Mouse (Mus musculus): ENCODE results near the gene Nrxn2. TPM values are rescaled to one million over a fixed set of nuclear protein-coding genes. Genes with fewer than 3 reads are reported as not detected.

The Nrxn2 gene
- total RNA-seq, 2 experiments from 2014 or later = 4.4 to 5.5 TPM

DNA sequence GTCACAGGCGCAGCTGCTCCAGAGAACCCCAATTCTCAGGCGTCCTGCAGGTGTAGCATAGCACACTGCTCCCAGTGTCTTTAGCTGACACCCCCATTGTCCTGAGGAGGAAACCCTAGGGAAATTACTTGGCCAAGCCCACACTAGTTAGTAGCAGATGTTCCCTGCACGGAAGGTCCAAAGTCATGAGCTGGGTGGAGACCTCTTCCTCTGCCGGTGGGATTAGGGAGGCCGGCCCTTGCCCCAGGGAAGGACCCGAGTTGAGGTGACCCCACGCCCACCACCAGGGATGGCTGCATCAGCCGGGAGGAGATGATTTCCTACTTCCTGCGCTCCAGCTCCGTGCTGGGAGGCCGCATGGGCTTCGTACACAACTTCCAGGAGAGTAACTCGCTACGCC lies 5.7 kb upstream of the Nrxn2 start:
- no peak for DNase-seq
- intact Hi-C loops (cut with DNase I) = no loop called here

DNA sequence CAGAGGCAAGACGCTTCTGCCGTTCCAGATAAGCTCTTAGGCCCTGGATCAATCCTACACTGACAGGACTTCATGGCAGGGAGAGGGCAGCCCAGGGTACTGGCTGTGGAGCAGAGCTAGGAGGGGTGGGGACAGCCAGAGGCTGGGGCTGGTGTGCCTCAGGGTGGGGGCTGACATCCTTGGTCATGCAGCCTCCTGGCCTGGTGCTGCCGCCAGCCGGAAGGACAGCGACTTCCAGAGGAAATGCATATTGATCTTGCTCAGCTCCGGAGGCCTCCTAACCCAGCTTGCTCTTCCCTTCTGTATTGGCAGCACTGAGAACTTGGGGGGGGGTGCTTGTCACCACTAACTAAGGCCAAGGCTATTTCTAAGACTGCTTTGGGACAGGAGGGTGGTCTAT lies 3.1 kb upstream of the Nrxn2 start:
- intact Hi-C loops (cut with DNase I) = no loop called here
- no peak for DNase-seq

DNA sequence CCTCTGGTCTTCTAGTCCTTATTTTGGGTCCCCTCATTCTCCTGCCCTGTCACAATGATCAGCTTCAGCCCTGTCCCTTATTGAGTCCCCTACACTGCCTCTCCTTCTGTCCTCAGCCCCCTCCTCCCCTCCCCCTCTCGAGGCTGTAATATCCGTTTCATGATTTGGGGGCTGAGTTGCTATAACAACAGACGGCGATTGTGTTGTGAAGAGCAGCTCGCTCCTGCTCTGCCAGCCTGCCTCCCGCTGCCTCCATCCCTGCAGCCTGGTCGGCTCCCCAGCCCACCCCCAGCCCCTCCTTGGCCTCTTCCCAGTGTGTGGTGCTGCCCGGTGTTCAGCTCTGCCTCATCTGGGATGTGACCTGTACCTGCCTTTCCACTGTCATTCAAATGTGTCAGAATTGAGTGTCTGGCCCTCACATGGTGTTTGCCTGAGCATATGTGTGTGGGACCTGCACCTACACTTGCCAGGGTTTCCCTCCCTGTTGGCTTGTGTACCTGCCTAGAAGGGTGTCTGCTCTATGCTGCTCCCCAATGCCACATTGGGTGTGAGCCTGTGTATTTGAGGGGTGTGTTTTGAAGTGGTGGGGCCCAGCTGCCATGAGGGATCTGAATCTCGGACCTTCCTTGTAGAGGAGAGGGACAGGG lies 2.3 kb upstream of the Nrxn2 start:
- no peak for DNase-seq
- intact Hi-C loops (cut with DNase I) = no loop called here

DNA sequence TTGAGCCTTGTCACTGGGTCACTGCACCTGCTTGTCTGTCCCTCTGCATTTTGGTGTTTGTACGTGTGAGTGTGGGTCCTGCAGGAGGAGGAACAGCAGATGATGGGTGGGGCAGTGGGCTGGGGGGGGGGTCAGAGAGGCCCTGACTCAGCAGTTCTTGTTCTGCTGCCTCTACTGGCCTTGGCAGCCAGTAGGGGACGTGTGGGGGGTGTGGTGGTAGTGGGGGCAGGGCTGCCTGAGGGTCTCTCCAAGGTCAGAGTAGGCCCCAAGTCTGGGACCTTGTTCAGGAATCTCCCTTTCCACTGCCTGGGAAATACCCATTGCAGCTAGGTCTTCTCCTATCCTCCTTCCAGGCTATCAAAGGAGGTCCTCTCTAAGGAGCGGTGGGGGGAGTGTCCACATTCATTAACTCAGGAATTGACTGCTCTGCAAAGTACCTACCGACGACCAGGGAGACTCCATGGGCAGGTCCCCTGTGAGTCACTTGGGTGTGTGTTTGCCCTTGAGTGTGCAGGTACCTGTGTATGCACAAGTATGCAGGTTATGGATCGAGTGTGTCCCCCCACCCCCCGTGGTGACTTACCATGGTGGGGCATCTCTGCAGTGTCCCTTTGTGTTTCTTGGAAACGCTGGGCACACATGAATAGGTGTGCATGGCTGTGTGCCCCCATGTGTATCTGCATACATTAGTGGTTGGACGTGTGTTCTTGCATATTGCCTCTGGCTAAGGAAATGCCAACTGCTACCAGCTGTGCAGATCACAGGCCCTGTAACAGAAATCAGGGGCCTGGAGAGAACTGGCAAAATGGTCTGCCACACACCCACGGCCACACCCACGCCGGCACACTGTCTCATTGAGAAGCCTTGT lies 1.4 kb upstream of the Nrxn2 start:
- DNase-seq = no peak
- intact Hi-C loops (cut with DNase I) = no loop called here

DNA sequence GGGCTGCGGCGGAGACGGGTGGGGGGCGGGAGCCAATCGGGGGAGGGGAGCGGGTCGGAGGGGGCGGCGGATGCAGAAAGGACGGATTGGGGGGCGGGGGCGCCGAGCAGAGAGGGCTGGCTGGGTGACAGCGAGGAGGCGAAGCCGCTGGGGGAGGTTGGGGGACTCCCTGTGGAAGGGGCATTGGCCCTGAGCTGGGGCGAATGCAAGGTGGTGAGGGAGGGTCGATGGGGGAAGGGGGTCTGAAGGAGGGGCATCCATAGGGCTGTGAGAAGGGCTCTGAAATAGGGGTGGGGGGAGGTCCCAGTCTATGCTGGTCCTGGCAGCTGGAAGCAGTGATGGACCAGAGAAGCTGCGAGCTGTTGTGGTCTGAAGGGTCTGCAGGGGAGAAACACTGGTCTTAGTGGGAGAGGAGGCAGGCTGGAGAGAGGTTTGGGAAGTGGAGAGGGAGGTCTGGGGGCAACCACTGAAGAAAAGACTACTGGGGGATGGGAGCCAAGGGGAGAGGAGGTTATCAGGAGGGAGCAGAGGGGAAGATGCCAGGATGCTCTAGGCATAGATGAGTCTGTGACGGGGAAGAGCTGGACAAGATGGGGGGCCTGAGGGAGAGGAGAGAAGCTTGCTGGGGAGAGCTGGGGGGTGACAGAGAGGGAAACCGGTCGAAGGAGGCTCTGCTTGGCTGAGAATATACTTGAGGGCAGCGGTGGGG lies 607 bp downstream of the Nrxn2 start:
- DNase-seq = no peak
- intact Hi-C loops (cut with DNase I) = loop anchor here (1.0 kb wide), 1 partner anchor 33 kb away; no protein-coding TSS in a partner anchor

DNA sequence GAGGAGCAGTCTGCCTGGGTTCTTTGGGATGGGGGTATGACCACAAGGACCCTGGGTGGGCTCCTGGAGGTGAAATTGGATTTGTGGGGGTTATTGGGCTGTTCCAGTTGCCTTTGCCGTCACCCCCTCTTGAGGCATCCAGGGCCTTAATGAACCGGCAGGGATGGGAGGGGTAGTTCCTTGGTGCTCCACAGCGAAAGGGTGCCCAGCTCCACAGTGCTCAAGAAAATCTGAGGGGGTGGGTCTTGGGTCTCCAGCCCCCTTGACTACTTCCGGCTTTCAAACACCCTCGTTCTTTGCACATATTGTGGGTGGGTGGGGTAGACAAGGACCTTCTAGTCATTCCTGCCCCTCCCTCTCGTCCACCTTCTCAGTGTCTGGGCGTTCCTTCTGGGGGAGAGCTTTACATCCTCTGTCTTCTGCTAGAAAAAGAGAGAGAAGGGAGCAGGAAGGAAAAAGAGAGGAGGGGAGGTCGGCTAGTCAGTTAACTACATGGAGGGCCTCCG lies 1.3 kb downstream of the Nrxn2 start:
- no peak for DNase-seq
- intact Hi-C loops (cut with DNase I) = no loop called here

DNA sequence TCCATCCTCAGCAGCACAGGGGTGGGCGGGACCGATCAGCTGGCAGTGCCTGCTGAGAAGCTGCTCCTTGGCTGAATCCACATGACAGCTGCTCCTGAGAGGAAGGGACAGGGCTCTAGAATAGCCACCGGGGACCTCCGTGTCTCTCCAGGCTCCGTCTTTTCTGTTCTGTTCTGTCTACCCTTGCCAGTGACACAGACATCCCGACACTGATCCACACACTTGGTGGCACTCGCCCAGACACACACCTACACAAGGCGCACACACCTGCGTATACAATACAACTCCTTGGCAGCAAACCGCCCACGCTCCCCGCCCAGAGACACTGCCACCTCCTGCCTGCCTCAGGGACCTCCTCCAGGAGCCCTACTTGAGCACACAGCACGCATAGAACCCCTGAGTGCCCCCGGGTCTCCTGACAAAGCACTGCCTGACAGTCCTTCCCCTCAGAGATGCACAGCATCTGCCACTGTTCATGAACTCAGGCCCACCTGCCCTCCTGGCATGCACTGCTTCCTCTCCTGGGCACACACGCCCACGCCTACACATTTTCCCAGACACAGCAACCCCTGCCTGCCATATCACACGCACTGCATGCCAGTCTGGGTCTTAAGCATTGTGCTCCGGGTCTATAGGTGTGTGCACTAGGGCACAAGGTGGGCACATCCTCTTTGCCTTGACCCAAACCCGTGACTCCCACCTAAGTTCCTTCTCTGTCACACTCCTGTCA lies 2.1 kb downstream of the Nrxn2 start:
- intact Hi-C loops (cut with DNase I) = no loop called here
- no peak for DNase-seq

DNA sequence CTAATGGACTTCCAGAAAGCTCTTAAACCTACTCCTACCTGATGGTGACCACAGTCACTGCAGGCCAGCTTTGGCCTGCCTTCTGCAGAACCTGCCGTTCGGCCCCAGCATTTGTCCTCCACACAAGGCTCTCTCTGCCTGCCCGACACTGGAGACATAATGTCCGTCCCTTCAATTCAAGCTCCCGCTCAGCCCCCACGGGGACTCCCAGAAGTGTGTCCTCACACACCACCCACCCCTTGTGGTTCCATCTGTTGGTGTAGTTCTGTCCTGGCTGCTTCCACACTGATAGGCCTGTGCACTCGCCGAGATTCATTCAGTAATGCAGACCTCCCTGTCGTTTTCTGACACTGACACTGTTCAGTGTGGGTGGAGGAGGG lies 2.7 kb downstream of the Nrxn2 start:
- intact Hi-C loops (cut with DNase I) = no loop called here
- DNase-seq = no peak

DNA sequence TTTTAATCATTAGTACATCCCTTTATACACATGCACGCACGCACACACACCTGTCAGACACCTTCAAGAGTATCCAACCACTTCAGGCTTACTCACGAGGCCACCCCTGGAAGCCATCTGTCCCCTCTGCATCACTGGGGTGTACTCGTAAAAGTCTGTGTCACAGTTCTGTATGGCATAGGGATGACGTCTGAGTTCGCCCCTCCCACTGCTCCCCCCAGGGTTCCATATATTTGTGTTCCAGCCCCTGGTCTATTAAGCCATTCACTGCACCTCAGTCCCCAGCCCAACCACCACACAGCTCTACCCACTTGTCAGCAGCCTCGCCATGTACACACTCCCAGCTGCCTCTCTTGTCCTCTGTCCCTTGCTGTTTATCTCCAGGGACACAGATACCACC lies 3.5 kb downstream of the Nrxn2 start:
- DNase-seq = no peak
- intact Hi-C loops (cut with DNase I) = no loop called here

DNA sequence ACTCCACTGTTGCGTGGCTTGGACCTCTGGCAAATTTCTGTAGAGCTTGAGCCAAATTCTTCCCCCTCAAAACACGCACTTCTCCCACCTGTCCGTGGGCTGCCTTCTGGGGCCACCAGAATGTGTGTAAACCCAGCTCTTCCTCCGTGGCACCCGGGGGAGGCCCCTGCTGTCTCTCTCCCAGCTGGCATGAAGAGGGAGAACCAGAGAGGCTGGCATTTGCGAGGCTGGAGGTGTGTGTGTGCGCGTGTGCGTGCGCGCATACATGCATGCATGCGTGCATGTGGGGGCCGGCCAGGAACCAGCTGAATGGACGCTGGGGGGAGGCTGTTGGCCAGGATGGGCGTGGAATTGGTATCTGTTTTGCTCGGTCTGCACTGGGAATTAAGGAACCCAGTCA lies 4.7 kb downstream of the Nrxn2 start:
- DNase-seq = no peak
- intact Hi-C loops (cut with DNase I) = no loop called here

DNA sequence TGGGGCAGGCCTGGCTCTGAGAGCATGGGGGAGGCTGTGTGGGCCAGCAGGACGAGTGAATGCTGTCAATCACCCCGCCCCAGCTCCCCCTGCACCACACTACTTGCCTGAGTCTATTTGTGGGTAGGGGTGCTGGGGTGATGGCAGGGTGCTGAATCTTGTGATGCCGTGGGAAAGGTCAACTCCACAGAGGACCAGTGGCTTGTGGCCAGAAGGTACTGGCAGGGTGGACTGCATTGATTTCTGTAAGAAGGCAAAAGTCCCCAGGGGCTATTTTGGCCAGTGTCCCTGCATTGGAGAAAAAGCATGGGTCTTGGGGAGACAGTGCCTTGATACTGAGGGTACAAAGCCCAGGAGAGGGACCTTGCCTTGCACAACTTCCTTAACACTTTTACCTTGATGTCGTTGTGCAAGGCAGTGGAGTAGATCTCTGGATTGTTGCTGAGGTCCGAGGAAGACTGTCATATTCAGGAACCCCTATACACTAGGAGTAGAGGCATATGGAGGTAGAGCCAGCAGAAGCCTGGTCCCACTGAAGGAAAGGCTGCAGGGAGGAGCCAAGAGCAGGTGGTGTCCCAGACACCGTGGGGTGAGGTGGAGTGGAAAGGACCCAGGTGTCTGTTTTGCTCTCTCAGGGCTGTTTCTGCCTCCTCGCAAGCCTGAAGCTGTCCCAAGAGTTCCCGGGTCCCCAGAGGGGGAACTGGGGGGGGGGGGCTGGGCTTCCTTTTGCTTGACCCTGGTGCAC lies 5.8 kb downstream of the Nrxn2 start:
- no peak for DNase-seq
- intact Hi-C loops (cut with DNase I) = no loop called here

DNA sequence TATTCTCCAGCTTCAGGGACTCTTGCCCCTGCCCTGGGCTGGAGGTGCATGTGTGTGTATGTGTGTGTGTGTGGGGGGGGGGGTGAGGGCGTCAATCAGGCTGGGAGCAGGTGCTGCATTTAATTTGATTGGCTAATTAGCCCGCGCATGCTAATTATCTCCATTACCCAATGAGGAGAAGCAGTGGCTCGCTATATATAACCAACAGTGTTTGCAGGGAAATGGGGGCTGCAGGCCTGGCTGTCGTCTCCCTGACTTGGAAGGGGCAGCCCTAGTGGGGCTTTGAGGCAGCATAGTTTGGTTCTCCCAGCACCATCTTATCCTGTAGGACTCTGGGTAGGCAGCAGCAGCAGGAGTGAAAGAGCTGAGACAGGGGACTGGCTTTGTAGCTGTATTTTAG lies 7.1 kb downstream of the Nrxn2 start:
- intact Hi-C loops (cut with DNase I) = no loop called here

DNA sequence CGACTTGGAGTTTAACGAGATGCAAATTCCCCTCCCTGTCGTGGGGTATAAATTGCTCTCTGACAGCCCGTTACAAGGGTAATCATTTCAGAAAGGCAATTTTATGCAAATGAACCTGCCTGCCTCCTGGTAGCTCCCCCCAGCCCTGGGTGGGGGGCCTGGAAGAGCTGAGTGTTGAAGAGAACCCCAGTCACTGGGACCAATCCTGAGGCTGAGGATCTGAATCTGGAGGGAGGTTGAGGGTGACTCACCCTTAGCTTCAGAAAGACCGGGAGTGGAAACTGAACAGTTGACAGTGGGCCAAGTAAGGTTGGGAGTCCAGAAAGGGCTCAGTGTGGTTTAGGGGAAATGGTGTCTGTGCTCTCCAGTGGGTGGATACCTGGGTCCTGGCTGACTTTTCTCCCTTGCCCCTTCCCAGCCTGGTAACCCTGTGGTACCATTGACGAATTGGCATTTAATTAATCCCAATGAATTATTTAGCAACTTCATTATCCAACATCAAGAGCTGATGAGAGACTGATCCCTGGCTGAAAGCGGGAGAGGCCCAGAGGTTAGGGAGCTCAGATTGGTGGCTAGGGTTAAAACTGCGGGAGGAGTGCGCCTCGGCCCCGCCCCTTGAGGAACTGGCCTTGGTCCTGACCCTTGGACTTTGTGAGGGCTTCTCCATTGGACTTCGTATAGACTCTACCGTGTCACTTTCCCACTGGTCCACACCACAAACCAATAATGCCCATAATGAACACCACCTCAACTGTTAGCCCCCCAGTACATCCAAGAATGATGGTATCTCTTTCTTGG lies 8.4 kb downstream of the Nrxn2 start:
- intact Hi-C loops (cut with DNase I) = no loop called here
- DNase-seq = peak; percentile 55 to 77

More for the DNA sequence above, 7.1 kb downstream of the Nrxn2 start:
- no peak for DNase-seq

DNA sequence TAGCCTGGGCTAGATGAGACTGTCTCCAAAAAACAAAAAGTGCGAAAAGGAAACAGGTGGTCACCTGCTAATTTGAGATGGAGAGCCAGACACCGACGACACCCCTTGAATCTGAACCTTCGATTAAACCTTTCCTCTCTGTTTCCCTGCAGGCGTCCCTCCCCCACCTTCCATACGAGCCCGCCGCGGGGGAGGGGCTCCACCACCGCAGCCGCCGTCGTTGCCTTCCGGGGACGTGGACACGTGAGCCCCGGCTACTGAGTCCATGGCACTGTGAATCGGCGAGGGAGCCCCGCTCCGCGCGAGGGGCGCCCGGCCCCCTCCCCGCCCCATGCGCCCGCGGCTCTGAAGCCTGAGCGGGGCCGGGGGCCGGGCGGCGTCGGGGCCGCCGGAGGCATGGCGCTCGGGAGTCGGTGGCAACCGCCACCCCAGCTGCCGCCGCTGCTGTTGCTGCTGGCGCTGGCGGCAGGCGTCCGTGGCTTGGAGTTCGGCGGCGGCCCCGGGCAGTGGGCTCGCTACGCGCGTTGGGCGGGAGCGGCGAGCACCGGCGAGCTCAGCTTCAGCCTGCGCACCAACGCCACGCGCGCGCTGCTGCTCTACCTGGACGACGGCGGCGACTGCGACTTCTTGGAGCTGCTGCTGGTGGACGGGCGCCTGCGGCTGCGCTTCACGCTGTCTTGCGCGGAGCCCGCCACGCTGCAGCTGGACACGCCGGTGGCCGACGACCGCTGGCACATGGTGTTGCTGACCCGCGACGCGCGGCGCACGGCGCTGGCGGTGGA lies 9.3 kb downstream of the Nrxn2 start:
- intact Hi-C loops (cut with DNase I) = no loop called here
- DNase-seq = peak in 1 of 2 experiments; percentile 26

DNA sequence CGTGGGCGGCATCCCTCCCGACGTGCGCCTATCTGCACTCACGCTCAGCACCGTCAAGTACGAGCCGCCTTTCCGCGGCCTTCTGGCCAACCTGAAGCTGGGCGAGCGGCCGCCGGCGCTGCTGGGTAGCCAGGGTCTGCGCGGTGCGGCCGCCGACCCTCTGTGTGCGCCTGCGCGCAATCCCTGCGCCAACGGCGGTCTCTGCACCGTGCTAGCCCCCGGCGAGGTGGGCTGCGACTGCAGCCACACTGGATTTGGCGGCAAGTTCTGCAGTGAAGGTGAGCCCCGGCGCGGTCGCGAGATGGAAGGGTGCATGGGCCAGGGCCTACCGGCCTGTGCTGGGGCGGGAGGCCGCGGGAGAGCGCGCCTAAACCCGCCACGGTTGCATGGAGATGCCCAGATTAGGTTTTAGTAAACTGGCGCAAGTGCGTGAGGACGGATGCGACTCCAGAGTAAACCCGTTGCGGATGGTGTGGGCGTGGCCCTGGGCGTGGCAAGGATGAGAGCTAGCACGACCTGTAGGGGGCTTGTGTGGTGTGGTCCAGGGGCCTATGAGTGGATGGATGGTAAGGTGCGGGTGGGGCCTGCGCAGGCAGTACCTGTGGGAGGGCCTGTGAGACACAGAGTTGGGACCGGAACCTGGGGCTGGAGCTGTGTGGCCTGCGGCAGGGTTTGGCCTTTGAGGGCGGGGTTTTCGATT lies 10.1 kb downstream of the Nrxn2 start:
- intact Hi-C loops (cut with DNase I) = no loop called here
- no peak for DNase-seq

DNA sequence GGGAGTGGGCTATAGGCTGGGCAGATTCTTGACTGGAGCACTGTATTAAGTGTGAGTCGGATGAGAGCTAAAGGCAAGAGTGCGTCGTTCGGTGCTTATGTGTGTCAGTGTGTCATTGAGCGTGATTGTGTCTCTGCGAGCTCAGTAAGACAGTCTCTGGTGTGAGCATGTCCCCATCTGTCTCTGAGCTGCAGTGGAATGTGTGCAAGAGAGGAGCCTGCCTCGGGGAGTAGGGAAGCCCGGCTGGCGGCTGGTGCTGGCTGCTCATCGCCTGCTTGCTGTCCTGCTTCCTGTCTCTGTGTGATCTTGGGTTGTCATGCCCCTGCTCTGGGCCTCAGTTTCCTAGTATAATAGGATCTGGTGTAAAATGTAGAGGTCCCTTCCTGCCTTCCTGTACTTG lies 24.5 kb downstream of the Nrxn2 start:
- intact Hi-C loops (cut with DNase I) = no loop called here
- DNase-seq = no peak

DNA sequence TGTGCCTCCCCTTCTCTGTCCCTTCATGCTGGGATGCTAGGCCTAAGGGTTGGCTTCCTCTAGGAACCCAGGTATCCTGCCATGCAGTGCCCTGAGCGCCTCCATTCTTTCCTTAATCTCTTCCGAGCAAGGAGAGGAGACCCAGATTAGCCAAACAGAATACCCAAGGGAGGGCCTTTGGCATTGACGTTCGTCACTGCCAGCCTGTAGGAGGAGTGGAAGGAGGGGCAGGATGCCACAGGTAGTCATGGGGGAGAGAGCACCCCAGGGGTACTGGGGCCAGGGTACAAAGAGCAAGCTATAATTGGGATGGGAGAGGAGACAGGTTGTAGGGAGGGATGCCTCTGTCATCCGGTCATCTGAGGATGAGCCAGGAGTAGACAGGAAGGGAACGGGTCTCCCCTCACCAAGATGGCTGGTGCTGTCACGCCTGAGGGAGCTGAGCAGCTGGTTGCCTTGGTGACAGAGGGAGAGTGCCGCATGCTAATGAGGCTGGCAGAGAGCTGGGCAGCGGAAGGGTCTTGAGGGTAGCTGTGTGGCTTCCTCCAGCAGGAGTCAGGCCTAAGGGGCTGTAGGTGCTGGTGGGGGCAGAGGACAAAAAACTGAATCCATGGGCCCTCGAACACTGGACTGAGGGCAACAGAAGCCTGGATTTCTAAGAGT lies 27.4 kb downstream of the Nrxn2 start:
- DNase-seq = no peak
- intact Hi-C loops (cut with DNase I) = no loop called here
